Mouse (Mus musculus) CH12.LX (cell line): ENCODE results near the gene Kyat3.

Experiments used
- CHD1 ChIP-seq: IDR thresholded peaks from 2 replicates; pipeline ENCODE4 v1.6.1; 2012; ENCODE audit warnings: low read depth, low read length, improper control_type of control experiment, inconsistent platforms
- EP300 ChIP-seq: IDR thresholded peaks from 2 replicates; pipeline ENCODE4 v1.6.1; 2011; ENCODE audit warnings: low read length, improper control_type of control experiment
- JUND ChIP-seq: conservative IDR thresholded peaks from 2 replicates; pipeline ENCODE4 v1.6.1; 2011; ENCODE audit warnings: low read depth, low read length, improper control_type of control experiment
- POLR2A ChIP-seq: IDR thresholded peaks from 2 replicates; pipeline ENCODE4 v1.6.1; 2011; ENCODE audit warnings: low read depth, mild to moderate bottlenecking, improper control_type of control experiment, low read length

DNA sequence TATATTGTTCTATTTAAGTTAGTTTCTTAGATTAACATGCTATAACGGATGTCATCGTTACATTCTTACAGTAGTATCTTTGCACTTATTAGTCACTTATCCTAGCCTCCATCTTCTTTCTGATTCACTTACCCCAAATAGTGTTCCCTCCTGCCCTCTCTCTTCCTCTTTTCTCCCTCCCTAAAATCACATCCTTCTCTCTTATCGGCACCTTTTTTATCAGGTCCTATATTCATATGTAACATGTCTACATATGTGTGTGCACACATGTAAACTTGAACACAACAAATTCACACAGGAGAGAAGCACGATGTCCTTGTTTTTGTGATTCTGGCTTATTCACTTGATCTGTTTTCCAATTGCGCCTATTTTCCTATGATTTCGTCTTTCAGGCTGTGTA is 67.6 kb downstream of the Kyat3 start:
- TF ChIP-seq EP300, result no peak
- no peak for TF ChIP-seq POLR2A
- no peak for TF ChIP-seq JUND
- TF ChIP-seq CHD1, result no peak
